Mouse (Mus musculus) kidney, adult 9 months (tissue): ENCODE results near the gene Nisch.
A peak's percentile ranks its signal among the peaks of the same experiment; 100 is the strongest.

Source experiments
- DNase-seq: peaks from one replicate; pipeline ENCODE4 v3.0.0; 2022

Nisch gene

GRCm38 (mm10) chr14:31160196-31161150 lies 56.3 kb downstream of the Nisch start:
- no peak for DNase-seq

GRCm38 (mm10) chr14:31145694-31146093 lies 71.1 kb downstream of the Nisch start:
- no peak for DNase-seq

- no peak for DNase-seq
These were observed 75.7 kb downstream of the Nisch start for GRCm38 (mm10) chr14:31141011-31141410.

DNA sequence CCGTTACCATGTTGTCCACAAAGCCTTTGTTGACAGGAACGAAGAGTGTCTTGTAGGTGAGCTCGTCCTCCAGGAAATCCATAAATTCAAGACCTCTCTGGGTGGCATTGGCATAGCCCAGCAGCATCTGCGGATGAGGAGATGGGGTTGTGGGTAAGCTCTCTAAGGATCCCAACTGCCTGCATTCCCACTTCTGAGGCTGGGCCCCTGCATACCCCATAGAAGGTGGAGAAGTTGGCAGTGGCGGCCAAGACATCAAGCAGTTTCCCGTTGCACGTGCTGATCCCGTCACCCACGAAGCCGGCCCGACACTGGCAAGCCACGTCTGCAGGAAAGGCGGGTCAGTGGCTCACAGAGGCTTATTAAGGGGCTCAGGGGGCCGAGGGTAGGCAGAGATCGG lies 76.6 kb downstream of the Nisch start:
- DNase-seq: no peak

GRCm38 (mm10) chr14:31139666-31140065 lies 77.1 kb downstream of the Nisch start:
- no peak for DNase-seq

DNA sequence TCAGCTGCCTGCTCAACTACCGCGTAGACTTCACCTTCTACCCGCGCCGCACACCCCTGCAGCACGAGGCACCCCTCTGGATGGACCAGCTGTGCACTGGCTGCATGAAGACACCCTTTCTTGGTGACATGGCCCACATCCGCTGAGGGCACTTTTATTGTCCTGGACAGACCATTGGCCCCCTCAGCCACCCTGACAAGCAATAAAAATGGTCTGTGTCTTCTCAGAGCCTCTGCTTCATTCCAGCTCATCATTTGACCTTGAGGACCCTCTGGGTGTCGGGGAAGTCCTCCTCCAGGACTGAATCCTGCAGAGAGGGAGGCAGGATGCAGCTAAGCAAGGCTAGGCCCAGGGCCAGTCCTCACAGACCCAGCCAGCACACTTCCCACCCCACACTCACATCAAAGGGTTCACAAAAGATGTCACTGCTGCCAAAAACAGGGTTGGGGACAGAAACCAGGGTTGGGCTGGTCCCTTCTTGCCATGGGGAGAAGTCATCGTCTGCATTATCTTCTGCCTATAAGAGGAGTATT lies 77.8 kb downstream of the Nisch start:
- DNase-seq: no peak

GRCm38 (mm10) chr14:31138219-31138896 lies 78.4 kb downstream of the Nisch start:
- no peak for DNase-seq

DNA sequence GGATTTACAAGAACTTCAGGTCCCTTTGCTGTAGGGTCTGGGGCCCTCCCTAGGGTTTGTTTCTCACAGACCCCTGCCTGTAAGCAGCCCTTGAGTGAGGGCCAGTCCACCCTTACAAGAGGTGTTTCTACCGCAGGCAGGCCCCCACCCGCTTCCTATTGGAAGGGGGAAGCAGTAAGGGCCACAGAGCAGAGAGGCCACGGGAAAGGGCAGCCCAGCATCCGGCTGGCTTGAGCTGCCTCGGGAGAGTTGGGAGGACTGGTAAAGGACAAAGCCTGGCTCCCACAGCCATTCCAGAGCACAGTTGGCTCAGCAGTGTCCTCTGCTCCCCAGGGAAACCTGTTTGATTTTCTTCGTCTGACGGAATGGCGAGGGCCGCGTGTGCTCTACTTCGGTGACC lies 79.0 kb downstream of the Nisch start:
- peak; percentile 42 for DNase-seq

DNA sequence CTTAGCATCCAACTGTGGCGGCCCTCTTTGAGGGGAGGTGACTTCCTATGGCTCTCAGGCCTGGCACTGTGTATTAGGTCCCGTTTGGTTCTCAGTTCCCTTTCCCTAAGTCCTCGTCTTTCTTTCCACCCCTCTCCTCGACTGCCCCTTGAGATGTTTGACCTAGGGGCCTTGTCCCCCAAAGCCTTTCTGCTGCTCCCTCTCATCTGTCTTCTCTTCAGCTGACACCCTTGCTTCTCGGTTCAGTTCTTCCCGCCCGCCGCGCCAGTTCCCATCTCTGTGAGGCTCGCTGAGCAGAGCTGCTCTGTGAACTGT lies 79.5 kb downstream of the Nisch start:
- no peak for DNase-seq

- DNase-seq: no peak
These were observed 80.1 kb downstream of the Nisch start for GRCm38 (mm10) chr14:31136411-31137280.

- DNase-seq: no peak
These were observed 81.0 kb downstream of the Nisch start for GRCm38 (mm10) chr14:31135495-31136410.

- no peak for DNase-seq
These were observed 82.4 kb downstream of the Nisch start for GRCm38 (mm10) chr14:31134015-31135000.

- DNase-seq: no peak
These were observed 83.6 kb downstream of the Nisch start for GRCm38 (mm10) chr14:31133023-31133665.

DNA sequence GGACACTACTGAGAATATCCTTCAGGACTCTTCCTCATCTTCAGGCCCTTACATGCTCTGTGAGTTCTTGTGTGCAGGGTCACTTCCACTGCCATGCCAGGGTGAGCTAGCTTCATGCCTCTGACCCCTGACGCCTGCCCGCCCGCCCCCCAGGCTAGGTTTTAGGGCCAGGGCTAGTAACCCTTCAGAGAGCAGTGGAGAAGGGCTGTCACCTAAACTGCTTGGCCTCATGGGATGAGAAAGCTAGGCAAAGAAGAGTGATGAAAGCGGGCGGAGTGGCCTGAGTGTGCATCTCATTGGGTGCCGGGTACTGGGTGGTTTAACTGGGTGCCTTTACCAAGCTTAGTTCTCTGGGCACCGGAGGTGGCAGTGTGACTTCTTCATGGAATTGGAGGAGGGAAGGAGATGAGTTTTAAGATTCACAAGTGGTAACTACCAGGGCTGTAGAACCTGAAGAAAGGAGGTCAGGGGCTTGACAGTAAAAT lies 84.2 kb downstream of the Nisch start:
- no peak for DNase-seq

- peak; percentile 39 for DNase-seq
These were observed 84.7 kb downstream of the Nisch start for GRCm38 (mm10) chr14:31132031-31132430.

DNA sequence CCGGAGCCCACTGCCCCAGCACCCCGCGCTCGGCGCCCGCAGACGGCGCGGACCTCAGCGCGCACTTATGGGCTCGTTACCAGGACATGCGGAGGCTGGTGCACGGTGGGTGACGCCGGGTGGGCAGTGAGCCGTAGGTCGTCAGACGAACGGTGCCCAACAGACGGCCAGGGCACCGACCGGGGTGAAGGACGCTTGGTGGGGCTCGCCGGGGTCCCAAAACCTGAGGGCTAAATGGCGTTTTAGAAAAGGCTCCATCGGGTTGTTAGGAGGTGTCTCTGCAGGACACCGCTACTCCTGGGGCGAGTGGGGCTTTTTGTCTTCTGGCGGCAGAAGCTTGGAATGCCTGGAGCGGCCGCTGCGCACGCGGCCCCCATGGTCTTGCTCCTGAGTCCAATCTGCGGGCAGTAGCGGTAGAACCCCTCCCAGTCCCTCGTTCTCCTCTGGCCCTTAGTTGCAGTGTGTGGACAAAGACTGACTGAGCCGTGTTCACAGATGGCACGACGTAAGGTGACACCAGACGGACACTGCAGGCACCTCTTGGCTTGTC lies 85.4 kb downstream of the Nisch start:
- DNase-seq: peak; percentile 23

GRCm38 (mm10) chr14:31130236-31131220 lies 86.2 kb downstream of the Nisch start, which contains the start of gene Nt5dc2:
TSS of gene Nt5dc2 (plus strand) at chr14:31131053.
- peak; percentile 87 for DNase-seq
